Mouse (Mus musculus): ENCODE measurements around the gene Cd180. TPM values are rescaled to one million over a fixed set of nuclear protein-coding genes. Genes with fewer than 3 reads are reported as not detected.

Cd180 gene
- polyA plus RNA-seq, 1 experiment from 2014 or later = 0.62 TPM

DNA sequence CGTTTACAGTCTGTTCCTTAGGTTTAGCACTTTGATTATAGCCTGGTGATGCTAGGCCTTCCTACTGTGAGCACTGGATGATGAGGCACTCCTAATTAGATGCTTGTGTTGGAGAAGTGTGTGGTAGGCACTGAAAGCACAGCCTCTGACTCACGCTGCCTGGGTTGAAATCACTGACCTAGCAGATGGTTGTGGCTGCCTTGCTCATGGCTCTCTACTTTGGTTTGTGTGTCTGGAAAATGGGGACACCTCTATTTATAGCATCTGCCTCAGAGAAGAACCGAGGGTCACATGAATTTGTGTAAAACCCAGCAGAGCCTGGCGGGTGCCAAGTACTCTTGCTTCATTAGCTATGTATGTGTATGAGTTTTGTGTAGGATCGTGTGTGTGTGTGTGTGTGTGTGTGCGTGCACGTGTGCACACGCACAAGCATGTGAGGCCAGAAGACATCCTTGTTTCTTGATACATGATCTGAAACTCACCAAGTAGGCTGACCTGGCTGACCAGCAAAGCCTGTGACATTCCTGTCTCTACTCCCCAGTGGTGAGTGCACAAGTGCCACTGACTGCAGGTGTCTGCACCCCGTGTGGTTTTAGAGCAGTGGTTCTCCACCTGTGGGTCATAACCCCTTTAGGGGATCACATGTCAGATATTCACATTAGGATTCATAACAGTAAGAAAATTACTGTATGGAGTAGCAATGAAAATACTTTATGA lies 52.4 kb downstream of the Cd180 start:
- Histone ChIP-seq H3K4me2 (ENCODE audit: low read depth, low read length) (no peak overlapping the region), H3K9me3 (replicated peaks; ENCODE audit: control insufficient read depth, low read length) (no peaks in the 10 kb centered on the region), H3K27ac (ENCODE audit: low read length) (no peak overlapping the region), H3K9ac (ENCODE audit: low read length) (no peak overlapping the region), H3K36me3 (ENCODE audit: control insufficient read depth, insufficient read depth) (peaks cover 39% of the 10 kb centered on the region), H3K27me3 (ENCODE audit: control insufficient read depth, insufficient read depth, low read length) (no peaks in the 10 kb centered on the region), H3K4me3 (ENCODE audit: low read length) (no peak overlapping the region), H3K4me1 (ENCODE audit: control insufficient read depth, insufficient read depth, low read length) (no peaks in the 10 kb centered on the region)
- no peak for ATAC-seq (replicated peaks; ENCODE audit: extremely low read depth, insufficient read depth, low FRiP score)
- WGBS = 75% methylated on average over 9 of the region's 9 CpGs

DNA sequence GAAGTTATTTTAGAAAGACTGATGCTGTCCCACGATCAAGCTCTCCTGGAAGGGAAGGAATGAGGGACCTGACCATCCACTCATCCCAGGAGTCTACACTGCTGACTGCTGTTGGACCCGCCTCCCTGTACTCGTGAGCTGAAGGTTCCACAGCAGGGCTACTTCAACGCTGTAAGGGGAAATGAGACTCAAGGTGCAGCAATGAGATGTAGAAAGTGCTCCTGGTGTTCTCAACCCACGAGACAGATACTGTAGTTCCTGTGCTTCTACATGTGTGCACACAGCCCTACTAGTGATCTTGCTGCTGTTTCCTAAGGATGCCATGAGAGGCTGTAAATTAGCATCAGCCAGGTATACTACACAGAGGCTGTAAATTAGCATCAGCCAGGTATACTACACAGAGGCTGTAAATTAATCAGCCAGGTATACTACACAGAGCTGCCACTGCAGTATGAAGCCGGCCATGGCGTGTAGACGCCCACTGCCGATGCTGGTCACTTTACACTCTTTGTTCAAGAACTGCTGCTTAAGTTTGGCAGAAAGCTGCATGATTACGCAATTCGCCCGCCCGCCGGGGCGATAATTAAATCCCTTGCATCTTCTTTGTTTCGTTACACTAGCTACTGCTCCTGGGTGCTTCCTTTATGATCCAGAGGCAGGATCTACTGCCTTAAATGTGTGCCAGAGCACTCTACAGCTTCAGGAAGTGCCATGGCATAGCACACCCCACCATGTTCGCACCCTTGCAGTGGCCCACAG lies 53.6 kb downstream of the Cd180 start:
- Histone ChIP-seq H3K27me3 (ENCODE audit: control insufficient read depth, insufficient read depth, low read length) (no peaks in the 10 kb centered on the region), H3K4me3 (ENCODE audit: low read length) (no peak overlapping the region), H3K9ac (ENCODE audit: low read length) (no peak overlapping the region), H3K27ac (ENCODE audit: low read length) (no peak overlapping the region), H3K36me3 (ENCODE audit: control insufficient read depth, insufficient read depth) (peaks cover 36% of the 10 kb centered on the region), H3K4me1 (ENCODE audit: control insufficient read depth, insufficient read depth, low read length) (no peaks in the 10 kb centered on the region), H3K4me2 (ENCODE audit: low read depth, low read length) (no peak overlapping the region), H3K9me3 (replicated peaks; ENCODE audit: control insufficient read depth, low read length) (no peaks in the 10 kb centered on the region)
- no peak for ATAC-seq (replicated peaks; ENCODE audit: extremely low read depth, insufficient read depth, low FRiP score)
- WGBS = 78% methylated on average over 17 of the region's 17 CpGs

DNA sequence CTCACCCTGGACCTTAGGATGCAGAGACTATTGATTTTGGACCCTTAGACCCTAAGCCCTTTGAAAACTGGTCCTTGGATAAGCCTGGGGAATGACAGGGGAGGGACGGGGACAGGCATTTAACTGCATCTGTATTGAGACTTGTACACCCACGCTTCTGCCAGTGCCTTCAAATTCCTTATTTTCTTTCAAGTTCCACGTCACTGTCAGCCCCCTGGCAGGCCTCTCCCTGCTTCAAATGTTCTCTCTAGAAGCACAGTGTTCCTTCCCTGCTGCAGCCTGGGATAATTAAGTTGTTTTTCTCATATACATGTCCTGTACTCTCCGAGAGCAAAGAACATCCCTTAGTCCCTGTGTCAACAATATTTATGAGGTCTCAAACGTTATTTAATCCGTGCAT lies 55.8 kb downstream of the Cd180 start:
- no peak overlapping the region for H3K27ac ChIP-seq (ENCODE audit: low read length)
- no peak overlapping the region for H3K4me3 ChIP-seq (ENCODE audit: low read length)
- no peak overlapping the region for H3K9ac ChIP-seq (ENCODE audit: low read length)
- no peak overlapping the region for H3K4me2 ChIP-seq (ENCODE audit: low read depth, low read length)
- H3K36me3 ChIP-seq (ENCODE audit: control insufficient read depth, insufficient read depth) = peaks cover 42% of the 10 kb centered on the region
- no peaks in the 10 kb centered on the region for H3K9me3 ChIP-seq (replicated peaks; ENCODE audit: control insufficient read depth, low read length)
- ATAC-seq (replicated peaks; ENCODE audit: extremely low read depth, insufficient read depth, low FRiP score) = no peak
- no peaks in the 10 kb centered on the region for H3K27me3 ChIP-seq (ENCODE audit: control insufficient read depth, insufficient read depth, low read length)
- 72% methylated on average over 6 of the region's 6 CpGs for WGBS
- H3K4me1 ChIP-seq (ENCODE audit: control insufficient read depth, insufficient read depth, low read length) = no peaks in the 10 kb centered on the region

DNA sequence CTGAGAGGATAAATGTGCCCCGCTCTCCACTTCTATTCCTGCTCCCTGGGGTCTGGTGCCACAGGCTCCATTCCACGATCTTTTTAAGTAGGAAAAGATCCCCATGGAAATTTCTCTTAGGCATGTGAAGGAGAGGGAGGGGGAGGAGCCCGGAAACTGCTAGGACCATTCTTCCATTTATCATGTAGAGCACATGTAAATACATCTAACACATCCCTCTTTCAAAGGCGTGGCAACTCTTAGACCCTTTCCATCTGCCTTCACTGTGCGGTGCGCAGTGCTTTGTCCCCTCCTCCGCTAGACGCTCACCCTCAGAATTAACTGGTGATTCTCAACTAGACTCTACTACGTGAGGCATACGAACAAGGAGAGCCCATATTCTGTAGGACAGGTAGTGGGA lies 56.5 kb downstream of the Cd180 start:
- Histone ChIP-seq H3K4me1 (ENCODE audit: control insufficient read depth, insufficient read depth, low read length) (no peaks in the 10 kb centered on the region), H3K27me3 (ENCODE audit: control insufficient read depth, insufficient read depth, low read length) (no peaks in the 10 kb centered on the region), H3K27ac (ENCODE audit: low read length) (no peak overlapping the region), H3K4me2 (ENCODE audit: low read depth, low read length) (no peak overlapping the region), H3K4me3 (ENCODE audit: low read length) (no peak overlapping the region), H3K9me3 (replicated peaks; ENCODE audit: control insufficient read depth, low read length) (no peaks in the 10 kb centered on the region), H3K36me3 (ENCODE audit: control insufficient read depth, insufficient read depth) (peaks cover 46% of the 10 kb centered on the region), H3K9ac (ENCODE audit: low read length) (no peak overlapping the region)
- no peak for ATAC-seq (replicated peaks; ENCODE audit: extremely low read depth, insufficient read depth, low FRiP score)
- WGBS = 88% methylated on average over 10 of the region's 10 CpGs

DNA sequence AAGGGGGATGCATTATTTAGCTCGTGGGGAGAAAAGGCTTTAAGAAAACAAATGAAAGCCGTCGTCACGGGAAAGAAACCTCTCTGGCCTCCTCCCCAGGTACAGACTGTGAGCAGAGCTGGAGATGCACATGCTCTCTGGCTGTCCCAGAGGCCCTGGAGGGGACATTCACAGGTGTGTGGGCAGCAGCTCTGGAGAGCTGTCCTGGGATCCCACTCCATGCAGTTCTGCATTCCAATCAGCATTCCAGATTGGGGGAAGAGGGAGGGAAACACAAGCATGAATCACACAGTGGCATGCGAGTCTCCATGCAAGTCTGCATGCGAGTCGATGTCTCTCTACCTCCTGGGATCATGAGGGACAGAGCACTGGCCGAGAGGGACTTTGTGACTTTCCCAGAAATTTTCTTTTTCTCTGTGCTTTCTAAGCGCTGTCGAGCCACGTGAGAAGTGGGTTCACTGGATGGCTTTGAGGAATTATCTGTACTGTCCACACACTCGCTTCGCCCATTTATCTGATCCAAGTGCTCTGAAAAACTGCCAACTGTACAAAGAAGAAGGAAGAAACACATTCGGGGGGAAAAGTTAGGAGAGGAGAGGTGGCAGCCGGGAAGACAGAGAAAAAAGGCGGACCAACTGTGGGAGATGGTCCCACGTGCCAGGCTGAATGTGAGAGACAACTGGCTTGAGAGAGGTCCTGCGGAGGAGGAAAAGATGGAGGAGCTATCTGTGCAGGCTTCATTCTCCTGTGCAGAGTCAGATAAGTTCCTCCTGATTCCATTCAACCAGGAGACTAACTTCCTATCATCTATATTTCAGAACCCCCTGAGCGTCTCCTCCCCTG lies 60.6 kb downstream of the Cd180 start:
- H3K9me3 ChIP-seq (replicated peaks; ENCODE audit: control insufficient read depth, low read length) = no peaks in the 10 kb centered on the region
- H3K27me3 ChIP-seq (ENCODE audit: control insufficient read depth, insufficient read depth, low read length) = no peaks in the 10 kb centered on the region
- H3K9ac ChIP-seq (ENCODE audit: low read length) = no peak overlapping the region
- H3K36me3 ChIP-seq (ENCODE audit: control insufficient read depth, insufficient read depth) = peaks cover 52% of the 10 kb centered on the region
- H3K27ac ChIP-seq (ENCODE audit: low read length) = no peak overlapping the region
- no peak overlapping the region for H3K4me3 ChIP-seq (ENCODE audit: low read length)
- H3K4me1 ChIP-seq (ENCODE audit: control insufficient read depth, insufficient read depth, low read length) = no peaks in the 10 kb centered on the region
- H3K4me2 ChIP-seq (ENCODE audit: low read depth, low read length) = no peak overlapping the region
- ATAC-seq (replicated peaks; ENCODE audit: extremely low read depth, insufficient read depth, low FRiP score) = no peak
- WGBS = 72% methylated on average over 19 of the region's 19 CpGs

DNA sequence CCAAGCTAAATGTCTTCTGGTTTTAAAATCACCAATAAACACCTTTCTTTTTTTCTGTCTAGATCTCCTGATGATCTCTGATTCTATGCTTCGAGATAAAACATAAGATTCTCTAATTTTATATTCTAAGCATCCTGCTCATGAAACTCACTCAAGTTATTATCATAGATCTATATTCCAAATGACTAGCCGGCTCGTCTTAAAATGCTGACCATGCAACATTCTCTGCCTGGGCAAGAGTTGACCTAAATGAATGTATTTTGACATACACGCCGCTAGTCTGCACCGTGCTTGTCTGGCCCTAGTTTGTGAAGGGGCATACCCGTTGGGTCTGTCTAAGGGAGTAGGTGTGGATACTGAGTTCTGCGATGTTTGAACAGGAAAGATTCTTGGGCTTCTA lies 61.8 kb downstream of the Cd180 start:
- Histone ChIP-seq H3K4me1 (ENCODE audit: control insufficient read depth, insufficient read depth, low read length) (no peaks in the 10 kb centered on the region), H3K36me3 (ENCODE audit: control insufficient read depth, insufficient read depth) (peaks cover 53% of the 10 kb centered on the region), H3K27me3 (ENCODE audit: control insufficient read depth, insufficient read depth, low read length) (no peaks in the 10 kb centered on the region), H3K4me3 (ENCODE audit: low read length) (no peak overlapping the region), H3K9me3 (replicated peaks; ENCODE audit: control insufficient read depth, low read length) (no peaks in the 10 kb centered on the region), H3K9ac (ENCODE audit: low read length) (no peak overlapping the region), H3K4me2 (ENCODE audit: low read depth, low read length) (no peak overlapping the region), H3K27ac (ENCODE audit: low read length) (no peak overlapping the region)
- 89% methylated on average over 8 of the region's 8 CpGs for WGBS
- ATAC-seq (replicated peaks; ENCODE audit: extremely low read depth, insufficient read depth, low FRiP score) = no peak

DNA sequence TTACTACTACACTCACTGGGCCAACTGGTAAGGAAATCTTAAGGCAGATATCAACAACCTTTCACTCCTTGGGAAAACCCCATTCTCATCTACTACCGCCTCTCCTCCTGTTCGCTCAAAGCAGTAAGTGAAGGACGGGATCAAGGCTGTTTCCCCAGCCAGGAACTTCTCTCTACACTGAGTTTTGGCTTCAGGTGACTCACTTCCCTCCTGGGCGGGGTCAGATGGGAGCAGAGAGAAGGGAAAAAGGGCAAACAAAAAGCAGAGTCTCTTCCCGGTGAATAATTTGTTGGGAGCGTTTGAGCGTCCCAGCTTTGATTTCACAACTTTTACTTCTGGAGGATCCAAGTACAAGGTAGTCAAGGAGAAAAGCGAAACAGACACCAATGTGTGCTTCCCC lies 62.7 kb downstream of the Cd180 start:
- Histone ChIP-seq H3K27ac (ENCODE audit: low read length) (no peak overlapping the region), H3K4me2 (ENCODE audit: low read depth, low read length) (no peak overlapping the region), H3K9ac (ENCODE audit: low read length) (no peak overlapping the region), H3K36me3 (ENCODE audit: control insufficient read depth, insufficient read depth) (peaks cover 51% of the 10 kb centered on the region), H3K4me1 (ENCODE audit: control insufficient read depth, insufficient read depth, low read length) (no peaks in the 10 kb centered on the region), H3K27me3 (ENCODE audit: control insufficient read depth, insufficient read depth, low read length) (no peaks in the 10 kb centered on the region), H3K9me3 (replicated peaks; ENCODE audit: control insufficient read depth, low read length) (no peaks in the 10 kb centered on the region), H3K4me3 (ENCODE audit: low read length) (no peak overlapping the region)
- no peak for ATAC-seq (replicated peaks; ENCODE audit: extremely low read depth, insufficient read depth, low FRiP score)
- WGBS = 82% methylated on average over 8 of the region's 8 CpGs

DNA sequence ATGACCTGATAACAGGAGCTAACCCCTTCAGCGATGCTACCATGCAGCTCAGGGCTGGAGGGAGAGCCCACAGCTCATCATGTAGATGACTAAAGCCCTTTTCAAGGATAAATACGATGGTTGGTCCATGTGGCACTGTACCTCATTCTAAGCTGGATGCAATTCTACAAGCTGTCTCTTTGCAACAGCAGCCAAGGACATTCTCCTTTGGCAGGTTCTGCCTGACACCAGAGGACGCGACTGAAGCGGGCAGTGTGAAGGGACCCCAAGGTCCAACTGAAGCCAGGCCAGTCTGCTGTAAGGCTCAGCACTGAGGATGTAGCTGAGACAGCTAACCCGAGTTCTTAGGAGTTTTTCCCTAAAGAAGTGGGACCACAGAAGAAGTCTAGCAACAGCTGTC lies 64.7 kb downstream of the Cd180 start:
- Histone ChIP-seq H3K27ac (ENCODE audit: low read length) (no peak overlapping the region), H3K27me3 (ENCODE audit: control insufficient read depth, insufficient read depth, low read length) (no peaks in the 10 kb centered on the region), H3K9me3 (replicated peaks; ENCODE audit: control insufficient read depth, low read length) (no peaks in the 10 kb centered on the region), H3K4me3 (ENCODE audit: low read length) (no peak overlapping the region), H3K4me1 (ENCODE audit: control insufficient read depth, insufficient read depth, low read length) (no peaks in the 10 kb centered on the region), H3K9ac (ENCODE audit: low read length) (no peak overlapping the region), H3K36me3 (ENCODE audit: control insufficient read depth, insufficient read depth) (peaks cover 51% of the 10 kb centered on the region), H3K4me2 (ENCODE audit: low read depth, low read length) (no peak overlapping the region)
- WGBS = 89% methylated on average over 6 of the region's 6 CpGs
- ATAC-seq (replicated peaks; ENCODE audit: extremely low read depth, insufficient read depth, low FRiP score) = no peak

DNA sequence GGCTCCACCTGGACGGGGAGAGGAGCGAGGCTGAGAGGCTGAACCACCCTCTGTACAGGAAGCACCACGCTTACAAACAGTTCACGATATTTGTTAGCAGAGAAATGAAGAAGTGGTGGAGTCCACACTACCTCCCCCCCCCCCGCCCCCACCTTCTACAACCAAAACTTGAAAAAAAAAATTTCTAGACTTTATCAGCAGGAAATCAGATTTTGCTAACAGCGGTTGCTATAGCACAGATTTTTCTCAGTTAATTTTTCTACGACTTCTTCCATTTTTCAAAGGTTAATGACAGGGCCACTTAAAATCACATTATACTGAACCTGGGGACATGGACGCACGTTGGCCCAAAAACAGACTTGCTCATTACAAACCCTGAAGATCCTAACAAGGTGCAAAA lies 68.1 kb downstream of the Cd180 start:
- H3K9me3 ChIP-seq (replicated peaks; ENCODE audit: control insufficient read depth, low read length) = no peaks in the 10 kb centered on the region
- H3K4me2 ChIP-seq (ENCODE audit: low read depth, low read length) = no peak overlapping the region
- peaks cover 45% of the 10 kb centered on the region for H3K36me3 ChIP-seq (ENCODE audit: control insufficient read depth, insufficient read depth)
- ATAC-seq (replicated peaks; ENCODE audit: extremely low read depth, insufficient read depth, low FRiP score) = no peak
- no peak overlapping the region for H3K27ac ChIP-seq (ENCODE audit: low read length)
- H3K4me1 ChIP-seq (ENCODE audit: control insufficient read depth, insufficient read depth, low read length) = no peaks in the 10 kb centered on the region; the same call in 1 of the 2 replicates
- no peaks in the 10 kb centered on the region for H3K27me3 ChIP-seq (ENCODE audit: control insufficient read depth, insufficient read depth, low read length)
- no peak overlapping the region for H3K4me3 ChIP-seq (ENCODE audit: low read length)
- no peak overlapping the region for H3K9ac ChIP-seq (ENCODE audit: low read length)
- WGBS = 85% methylated on average over 9 of the region's 9 CpGs
